Mouse (Mus musculus): ENCODE results near the gene Pum2. TPM values are rescaled to one million over a fixed set of nuclear protein-coding genes. Genes with fewer than 3 reads are reported as not detected.
A peak's percentile ranks its signal among the peaks of the same experiment; 100 is the strongest.

Pum2 gene
- total RNA-seq, 2 experiments from 2014 or later, result 185 to 203 TPM

GRCm38 (mm10) chr12:8781681-8782378 is 107.9 kb downstream of the Pum2 start:
- intact Hi-C loops (cut with DNase I), result no loop called here
- no peak for DNase-seq (ENCODE audit: low spot score in 2 of 2)

DNA sequence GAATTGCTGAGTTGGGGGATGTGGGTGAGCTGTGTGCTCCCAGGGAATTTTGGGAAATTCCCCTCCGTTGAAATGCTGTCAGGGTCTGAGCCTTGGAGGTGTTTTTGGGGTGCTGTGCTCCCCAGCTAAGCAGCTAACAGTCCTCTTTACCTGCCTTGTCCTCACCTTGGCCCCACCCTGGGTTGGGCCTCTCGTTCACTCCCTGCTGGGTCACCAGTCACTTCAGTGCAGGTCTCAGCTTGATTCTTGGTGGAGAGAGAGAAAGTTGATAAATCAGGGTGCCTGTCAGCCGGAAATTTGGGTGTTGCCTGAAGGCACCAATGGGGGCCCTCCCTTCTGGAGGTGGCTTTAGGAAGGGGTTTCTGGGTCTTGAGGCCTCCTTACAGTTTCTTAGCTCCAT is 108.6 kb downstream of the Pum2 start:
- intact Hi-C loops (cut with DNase I), result no loop called here
- DNase-seq (ENCODE audit: low spot score in 2 of 2), result no peak

DNA sequence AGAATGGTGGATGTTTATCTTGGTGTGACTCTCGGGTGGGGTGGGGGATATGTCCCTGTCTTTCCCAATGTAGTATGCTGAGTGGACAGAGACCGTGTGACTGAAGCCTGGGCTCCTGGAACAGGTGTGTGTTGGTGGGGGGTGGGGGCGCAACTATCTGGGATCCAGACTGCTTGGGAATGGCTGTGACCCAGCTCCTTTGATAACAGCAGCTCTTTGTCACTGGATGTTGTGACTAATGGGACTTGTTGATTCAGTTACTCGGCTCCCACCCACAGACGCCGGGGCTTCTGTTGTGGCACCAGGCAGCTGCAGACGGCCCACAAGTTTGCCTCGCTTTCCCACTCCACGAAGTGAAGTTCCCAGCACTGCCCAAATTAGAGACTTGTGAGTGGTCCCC is 110.3 kb downstream of the Pum2 start:
- DNase-seq (ENCODE audit: low spot score in 2 of 2), result peak; percentile 14 to 31

DNA sequence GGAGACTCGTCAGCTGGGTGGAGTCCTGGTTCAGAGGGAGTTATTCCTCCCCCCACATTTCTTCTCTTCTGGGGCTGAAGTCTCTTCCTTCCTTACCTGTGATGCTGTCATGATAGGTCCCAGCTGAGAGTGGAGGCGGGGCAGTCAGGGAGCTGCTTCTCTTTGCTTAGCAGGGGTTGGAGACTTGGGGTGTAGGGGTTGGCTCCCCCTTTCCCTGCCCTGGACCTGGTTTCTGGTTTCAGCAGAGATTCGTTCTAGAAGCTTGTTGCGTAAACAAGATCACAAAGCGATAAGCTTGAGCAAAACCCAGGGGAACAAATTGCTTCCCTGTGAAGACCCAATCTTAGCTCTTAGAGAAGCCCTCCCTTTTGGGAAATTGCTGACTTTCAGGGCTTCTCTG is 112.5 kb downstream of the Pum2 start:
- DNase-seq (ENCODE audit: low spot score in 2 of 2), result no peak
- intact Hi-C loops (cut with DNase I), result no loop called here

More for the DNA sequence above, 110.3 kb downstream of the Pum2 start:
- intact Hi-C loops (cut with DNase I), result no loop called here

DNA sequence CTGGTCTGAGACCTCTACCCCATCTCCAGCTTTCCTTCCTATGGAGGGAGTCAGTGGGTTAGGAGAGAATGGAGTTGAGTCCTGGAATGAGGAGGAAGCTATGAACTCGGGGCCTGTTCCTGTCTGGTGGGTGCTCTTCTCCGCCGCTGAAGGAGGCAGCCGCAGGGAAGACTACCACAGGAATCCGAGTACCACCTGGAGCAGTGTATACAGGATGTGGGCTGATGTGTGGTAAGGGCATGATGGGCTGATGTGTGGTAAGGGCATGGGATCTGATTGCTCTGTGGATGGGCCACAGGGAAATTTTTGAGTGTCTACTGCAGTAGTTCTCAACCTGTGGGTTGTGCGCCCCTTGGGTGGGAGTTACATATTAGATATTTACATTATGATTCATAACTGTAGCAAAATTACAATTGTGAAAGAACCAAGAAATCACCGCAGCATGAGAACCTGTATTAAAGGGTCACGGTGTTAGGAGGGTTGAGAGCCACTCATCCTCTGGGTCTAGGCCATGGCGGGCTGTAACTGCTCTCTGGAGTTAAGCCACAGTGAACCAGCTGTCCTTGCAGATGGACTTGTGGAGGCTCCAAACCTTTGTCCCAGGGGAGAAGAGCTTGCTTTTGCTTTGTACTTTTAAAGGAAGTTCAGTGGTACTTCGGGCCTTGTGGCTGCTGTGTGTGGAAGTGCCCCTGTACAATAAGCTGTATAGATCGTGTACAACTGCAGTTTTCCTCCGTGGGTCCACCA is 113.2 kb downstream of the Pum2 start:
- intact Hi-C loops (cut with DNase I), result no loop called here
- DNase-seq (ENCODE audit: low spot score in 2 of 2), result no peak

DNA sequence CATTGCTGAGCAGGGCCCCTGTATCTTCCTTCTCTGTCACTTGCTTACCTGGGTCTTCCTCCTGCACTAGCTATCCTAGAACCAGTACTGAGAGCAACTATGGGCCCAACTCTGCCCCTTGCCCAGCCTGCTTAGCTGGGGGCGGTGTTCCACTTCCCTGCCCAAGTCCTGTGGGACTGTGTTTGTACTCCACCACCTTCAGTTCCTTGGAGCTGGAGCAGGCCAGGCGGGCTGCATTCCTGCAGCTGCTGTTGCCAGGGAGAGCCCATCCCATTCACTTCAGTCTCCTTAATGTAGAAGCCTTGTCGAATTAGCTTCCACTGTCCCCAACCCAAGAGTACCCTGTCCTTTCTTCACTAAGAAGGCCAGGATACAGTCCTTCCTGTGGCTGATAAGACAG is 114.5 kb downstream of the Pum2 start:
- DNase-seq (ENCODE audit: low spot score in 2 of 2), result no peak
- intact Hi-C loops (cut with DNase I), result no loop called here

DNA sequence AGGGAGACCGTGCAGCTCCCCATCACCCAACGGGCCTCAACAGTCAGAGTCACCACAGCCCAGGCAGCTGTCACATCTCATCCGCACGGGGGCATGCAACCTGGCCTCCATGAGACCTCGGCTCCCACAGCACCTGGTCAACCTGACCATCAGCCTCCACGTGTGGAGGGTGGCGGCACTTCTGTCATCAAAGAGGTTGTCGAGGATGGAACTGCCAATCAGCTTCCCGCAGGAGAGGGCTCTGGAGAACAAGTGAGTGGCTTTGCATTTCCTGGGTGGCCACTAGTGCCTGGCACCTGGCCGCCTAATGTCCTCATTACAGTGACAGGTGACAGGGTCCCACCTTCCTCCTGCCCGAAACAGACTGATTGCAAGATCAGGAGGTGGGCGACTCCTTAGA is 116.7 kb downstream of the Pum2 start:
- intact Hi-C loops (cut with DNase I), result no loop called here

GRCm38 (mm10) chr12:8793410-8794051 is 119.6 kb downstream of the Pum2 start:
- intact Hi-C loops (cut with DNase I), result no loop called here

More for the DNA sequence above, 116.7 kb downstream of the Pum2 start:
- no peak for DNase-seq (ENCODE audit: low spot score in 2 of 2)

DNA sequence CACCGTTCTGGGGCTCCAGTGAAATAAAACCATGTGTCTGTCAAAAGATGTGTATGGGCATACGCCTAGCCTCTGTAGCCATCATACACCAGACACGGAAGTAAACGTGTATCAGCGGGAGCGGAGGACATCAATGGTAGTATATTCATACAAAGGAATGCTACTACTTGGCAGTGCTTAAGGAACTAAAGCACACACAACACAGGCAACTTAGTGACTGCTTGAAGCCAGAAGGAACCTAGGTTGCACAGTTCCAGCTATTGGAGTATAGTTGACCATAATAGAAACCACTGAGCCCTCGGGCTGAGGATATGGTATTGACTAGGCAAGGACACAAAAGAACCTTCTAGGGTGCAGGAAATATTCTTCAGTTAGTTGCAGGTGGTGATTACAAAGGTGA is 124.0 kb downstream of the Pum2 start:
- DNase-seq (ENCODE audit: low spot score in 2 of 2), result no peak
- intact Hi-C loops (cut with DNase I), result no loop called here

More at GRCm38 (mm10) chr12:8793410-8794051, 119.6 kb downstream of the Pum2 start:
- DNase-seq (ENCODE audit: low spot score in 2 of 2), result no peak

DNA sequence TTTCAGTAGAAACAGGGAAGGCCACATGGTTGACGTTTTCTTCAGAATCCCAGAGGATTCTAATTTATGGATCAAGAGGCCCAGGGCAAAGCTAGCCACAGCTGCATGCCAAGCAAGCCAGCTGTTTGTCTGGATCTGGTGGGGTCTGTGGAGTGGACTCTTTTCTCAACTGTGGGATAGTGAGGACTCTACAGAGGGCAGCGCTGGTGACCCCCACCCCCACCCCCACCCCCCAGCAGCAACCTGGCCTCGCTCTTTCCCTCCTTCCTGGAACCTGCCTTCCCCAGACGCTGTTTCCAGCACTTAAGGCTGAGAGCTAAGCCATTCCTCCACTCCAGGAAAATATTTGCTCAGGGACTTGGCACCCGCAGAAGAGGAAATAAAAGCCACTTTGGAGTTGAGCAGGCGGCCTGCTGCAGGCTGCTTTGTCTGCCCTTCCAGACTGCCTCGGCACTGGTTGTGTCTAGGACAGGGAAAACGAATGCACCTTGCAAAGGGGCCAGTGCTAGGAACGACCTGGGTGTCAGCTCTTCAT is 124.6 kb downstream of the Pum2 start:
- intact Hi-C loops (cut with DNase I), result no loop called here
- DNase-seq (ENCODE audit: low spot score in 2 of 2), result no peak

Other genes starting within 250 kb of the Pum2 start
- 100 to 1,000 TPM; 274 to 298 TPM for gene Rhob, start 174.1 kb upstream of the Pum2 start, total RNA-seq (2021)
- gene Slc7a15, start 75.1 kb upstream of the Pum2 start, total RNA-seq (2021), result not detected
- 1 to 10 TPM; 1.3 to 1.6 TPM for gene Sdc1, start 97.2 kb downstream of the Pum2 start, total RNA-seq (2021)
- 100 to 1,000 TPM; 173 to 188 TPM for gene Laptm4a, start 247.5 kb downstream of the Pum2 start, total RNA-seq (2021)

Measured in left cerebral cortex, postnatal 25 days (tissue).